Mouse (Mus musculus): ENCODE measurements around the gene Tgoln1. TPM values are rescaled to one million over a fixed set of nuclear protein-coding genes. Genes with fewer than 3 reads are reported as not detected.
A peak's percentile ranks its signal among the peaks of the same experiment; 100 is the strongest.

Gene Tgoln1
- total and polyA plus RNA-seq, 3 experiments: 22.6 to 33.6 (median 23.5) TPM

GRCm38 (mm10) chr6:72636940-72637339 is 20.1 kb upstream of the Tgoln1 start:
- H3K27ac ChIP-seq (ENCODE audit: insufficient read depth, low read depth): no peak overlapping the region
- TF ChIP-seq RAD21 (IDR thresholded peaks at IDR 0.05; ENCODE audit: low read depth, low read length) (peak; percentile 37), MEF2A (IDR thresholded peaks at IDR 0.05; ENCODE audit: borderline replicate concordance, low read depth, low read length) (no peak), MXI1 (IDR thresholded peaks at IDR 0.05; ENCODE audit: low read depth, low read length) (no peak), EP300 (IDR thresholded peaks at IDR 0.05; ENCODE audit: low read length) (no peak), SMC3 (IDR thresholded peaks at IDR 0.05; ENCODE audit: low read depth, low read length) (peak; percentile 58), CTCF (conservative IDR thresholded peaks at IDR 0.05 in 1 of 2, IDR thresholded peaks at IDR 0.05 in 1 of 2; ENCODE audit: low read depth in 2 of 2, low read length in 2 of 2) (peak in 1 of 2 experiments; percentile 77; a peak in 2 of 4 replicates)
- H3K9ac ChIP-seq (ENCODE audit: insufficient read depth, low read depth): no peak overlapping the region
- no peaks in the 10 kb centered on the region for H3K27me3 ChIP-seq (replicated peaks)
- H3K36me3 ChIP-seq (replicated peaks in 1 of 2; ENCODE audit: control insufficient read depth in 1 of 2, insufficient read depth in 1 of 2, low read length in 1 of 2): peaks cover 0 to 7% of the 10 kb centered on the region in 2 experiments
- dilution Hi-C loops (cut with MboI; ENCODE audit: extremely low pct_ligation_motif_present, extremely low pct_unique_long_range_greater_than_20kb, low sequenced_read_pairs) (no loop called here), in situ Hi-C loops (cut with MboI; ENCODE audit: low pct_ligation_motif_present, low pct_unique_long_range_greater_than_20kb, low sequenced_read_pairs) (loop anchor here (5.0 kb wide), 1 partner anchor 35 kb away; no protein-coding TSS in a partner anchor)
- H3K4me3 ChIP-seq (replicated peaks in 1 of 3; ENCODE audit: low read depth in 2 of 3, low read length in 2 of 3, poor library complexity in 1 of 3): peak overlapping the region in 1 of 3 experiments; percentile 56
- peak overlapping the region; percentile 32; the same call in 1 of the 2 replicates for H3K4me2 ChIP-seq (ENCODE audit: insufficient read depth, low read depth, poor library complexity, severe bottlenecking)
- H3K9me3 ChIP-seq (replicated peaks; ENCODE audit: low read length): no peaks in the 10 kb centered on the region
- peaks cover 8 to 27% of the 10 kb centered on the region in 2 experiments for H3K4me1 ChIP-seq (ENCODE audit: control insufficient read depth in 1 of 2, insufficient read depth in 2 of 2)
- DNase-seq (ENCODE audit: extremely low read depth): no peak
- H3K79me2 ChIP-seq (replicated peaks; ENCODE audit: control insufficient read depth, extremely low read depth, insufficient read depth, poor library complexity, severe bottlenecking): no peaks in the 10 kb centered on the region

- Histone ChIP-seq H3K27ac (ENCODE audit: insufficient read depth, low read depth) (no peak overlapping the region), H3K4me1 (ENCODE audit: control insufficient read depth in 1 of 2, insufficient read depth in 2 of 2) (peaks cover 9 to 32% of the 10 kb centered on the region in 2 experiments), H3K36me3 (replicated peaks in 1 of 2; ENCODE audit: control insufficient read depth in 1 of 2, insufficient read depth in 1 of 2, low read length in 1 of 2) (peaks cover 0 to 7% of the 10 kb centered on the region in 2 experiments), H3K4me3 (replicated peaks in 1 of 3; ENCODE audit: low read depth in 2 of 3, low read length in 2 of 3, poor library complexity in 1 of 3) (peak overlapping the region; percentile 47 to 69 (median 56)), H3K4me2 (ENCODE audit: insufficient read depth, low read depth, poor library complexity, severe bottlenecking) (peak overlapping the region; percentile 32), H3K79me2 (replicated peaks; ENCODE audit: control insufficient read depth, extremely low read depth, insufficient read depth, poor library complexity, severe bottlenecking) (no peaks in the 10 kb centered on the region), H3K9ac (ENCODE audit: insufficient read depth, low read depth) (peak overlapping the region; percentile 39; the same call in 1 of the 2 replicates), H3K27me3 (replicated peaks) (no peaks in the 10 kb centered on the region), H3K9me3 (replicated peaks; ENCODE audit: low read length) (no peaks in the 10 kb centered on the region)
- in situ Hi-C loops (cut with MboI; ENCODE audit: low pct_ligation_motif_present, low pct_unique_long_range_greater_than_20kb, low sequenced_read_pairs): loop anchor here (5.0 kb wide), 1 partner anchor 34 kb away; no protein-coding TSS in a partner anchor
- no peak for TF ChIP-seq ZKSCAN1 (IDR thresholded peaks at IDR 0.05; ENCODE audit: borderline replicate concordance, low read depth, low read length)
- no peak for TF ChIP-seq JUND (conservative IDR thresholded peaks at IDR 0.05; ENCODE audit: low read depth, low read length)
- peak; percentile 61 for TF ChIP-seq NELFE (IDR thresholded peaks at IDR 0.05; ENCODE audit: low read depth, low read length)
- TF ChIP-seq MAX (IDR thresholded peaks at IDR 0.05; ENCODE audit: low read length): no peak
- no peak for TF ChIP-seq USF2 (conservative IDR thresholded peaks at IDR 0.05; ENCODE audit: low read depth, low read length)
- no peak for TF ChIP-seq MXI1 (IDR thresholded peaks at IDR 0.05; ENCODE audit: low read depth, low read length)
- peak; percentile 57; the same call in 1 of the 2 replicates for TF ChIP-seq CHD2 (IDR thresholded peaks at IDR 0.05; ENCODE audit: low read length)
- TF ChIP-seq MYC (IDR thresholded peaks at IDR 0.05; ENCODE audit: low read depth, low read length): peak; percentile 62
- no peak for TF ChIP-seq JUN (IDR thresholded peaks at IDR 0.05; ENCODE audit: insufficient read depth, low read depth, low read length)
- no peak for TF ChIP-seq MAZ (IDR thresholded peaks at IDR 0.05; ENCODE audit: low read depth, low read length)
- TF ChIP-seq TCF12 (IDR thresholded peaks at IDR 0.05; ENCODE audit: low read depth, low read length): 0 out of 2 replicates have a peak, but pooled peaks have one; percentile 5
- no peak for TF ChIP-seq RCOR1 (conservative IDR thresholded peaks at IDR 0.05; ENCODE audit: low read depth, low read length)
- no peak for TF ChIP-seq GABPA (IDR thresholded peaks at IDR 0.05; ENCODE audit: insufficient replicate concordance, low read depth, low read length)
- TF ChIP-seq ETS1 (conservative IDR thresholded peaks at IDR 0.05; ENCODE audit: low read depth, low read length): no peak
- TF ChIP-seq HCFC1 (IDR thresholded peaks at IDR 0.05; ENCODE audit: low read depth, low read length): peak; percentile 65
- no peak for TF ChIP-seq PAX5 (IDR thresholded peaks at IDR 0.05; ENCODE audit: low read length)
- no peak for TF ChIP-seq USF1 (IDR thresholded peaks at IDR 0.05; ENCODE audit: low read depth, low read length)
- TF ChIP-seq TBP (conservative IDR thresholded peaks at IDR 0.05; ENCODE audit: low read depth, low read length): no peak
- peak; percentile 73 to 92 for TF ChIP-seq CTCF (conservative IDR thresholded peaks at IDR 0.05 in 1 of 2, IDR thresholded peaks at IDR 0.05 in 1 of 2; ENCODE audit: low read depth in 2 of 2, low read length in 2 of 2)
- TF ChIP-seq ELF1 (IDR thresholded peaks at IDR 0.05; ENCODE audit: low read depth, low read length): peak; percentile 85
- TF ChIP-seq ZNF384 (IDR thresholded peaks at IDR 0.05; ENCODE audit: low read depth, low read length): no peak
- TF ChIP-seq RAD21 (IDR thresholded peaks at IDR 0.05; ENCODE audit: low read depth, low read length): peak; percentile 84
- TF ChIP-seq POLR2A (IDR thresholded peaks at IDR 0.05; ENCODE audit: low read depth, low read length): peak; percentile 53; the same call in 1 of the 2 replicates
- peak; percentile 51 for TF ChIP-seq SMC3 (IDR thresholded peaks at IDR 0.05; ENCODE audit: low read depth, low read length)
- no peak for TF ChIP-seq UBTF (IDR thresholded peaks at IDR 0.05; ENCODE audit: low read depth, low read length)
- DNase-seq (ENCODE audit: extremely low read depth): peak; percentile 73
- dilution Hi-C loops (cut with MboI; ENCODE audit: extremely low pct_ligation_motif_present, extremely low pct_unique_long_range_greater_than_20kb, low sequenced_read_pairs): no loop called here
These were observed 19.1 kb upstream of the Tgoln1 start for GRCm38 (mm10) chr6:72635760-72636431.

Data from CH12.LX (cell line).